Mouse (Mus musculus) embryo, embryonic 10 days (tissue): ENCODE measurements around the gene Arhgap32.

Source experiments
- DNase-seq: peaks from one replicate; pipeline ENCODE4 v3.0.0-alpha.2; 2015; ENCODE audit warnings: low spot score

The Arhgap32 gene

GRCm38 (mm10) chr9:32204450-32204990 is 88.6 kb downstream of the Arhgap32 start:
- DNase-seq, result no peak

DNA sequence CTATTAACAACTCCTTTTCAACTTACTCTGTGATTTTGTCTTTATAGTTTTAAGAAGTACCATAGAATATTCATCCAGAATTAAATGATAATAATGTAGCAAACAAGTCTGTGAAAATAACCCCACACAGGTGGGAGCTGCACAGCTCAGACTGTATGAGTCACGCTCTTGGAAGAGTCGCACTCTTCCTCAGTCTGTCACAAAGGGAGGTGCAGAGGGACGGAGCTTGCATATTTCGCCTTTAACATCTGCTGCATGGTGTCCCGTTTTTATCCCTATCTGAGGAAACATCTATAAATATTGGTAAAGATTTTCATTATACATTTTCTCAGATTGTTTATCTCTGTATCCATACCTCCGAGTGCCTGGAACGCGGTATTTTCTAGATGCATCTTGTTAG is 91.2 kb downstream of the Arhgap32 start:
- no peak for DNase-seq

DNA sequence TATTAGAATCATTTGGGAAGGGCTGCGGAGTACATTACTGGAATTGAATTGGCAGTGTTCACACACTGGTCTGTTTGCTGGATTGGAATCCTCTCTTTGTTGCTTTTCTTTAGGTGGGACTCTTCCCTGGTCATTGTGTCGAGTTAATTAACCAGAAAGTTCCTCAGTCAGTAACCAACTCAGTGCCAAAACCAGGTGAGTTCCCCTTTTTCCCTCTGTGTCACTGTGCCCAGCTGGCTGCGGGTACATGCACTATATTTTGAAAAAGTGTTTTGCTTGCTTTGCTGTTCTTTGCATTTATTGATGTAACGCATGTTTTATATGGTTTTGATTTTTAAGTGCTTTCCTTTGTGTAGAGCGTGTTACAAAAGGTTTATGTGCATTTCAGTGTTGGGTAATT is 92.1 kb downstream of the Arhgap32 start:
- DNase-seq, result no peak

- DNase-seq, result no peak
These were observed 101.1 kb downstream of the Arhgap32 start for GRCm38 (mm10) chr9:32216820-32217567.

- DNase-seq, result no peak
These were observed 103.5 kb downstream of the Arhgap32 start for GRCm38 (mm10) chr9:32219400-32219799.

DNA sequence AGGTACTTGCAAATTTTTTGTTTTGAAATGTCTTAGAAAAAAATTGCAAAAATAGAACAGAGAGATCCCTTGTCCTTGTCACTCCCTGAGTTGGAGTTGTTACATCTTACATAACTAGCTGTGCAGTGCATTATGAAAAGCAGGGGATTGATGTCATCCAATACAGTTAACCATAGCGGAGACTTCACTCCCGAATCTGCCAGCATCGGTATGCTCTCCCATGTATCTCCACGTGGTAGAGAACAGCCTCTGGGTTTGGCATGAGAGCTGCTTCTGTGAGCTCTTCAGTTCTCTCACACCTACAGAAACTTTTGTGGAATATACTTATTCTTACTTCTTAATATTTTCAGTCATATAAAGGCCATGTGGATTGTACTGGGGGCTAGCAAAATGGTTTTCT is 106.2 kb downstream of the Arhgap32 start:
- no peak for DNase-seq

- DNase-seq, result peak; percentile 17
These were observed 108.0 kb downstream of the Arhgap32 start for GRCm38 (mm10) chr9:32223739-32224529.

GRCm38 (mm10) chr9:32224937-32225336 is 109.0 kb downstream of the Arhgap32 start:
- DNase-seq, result no peak

DNA sequence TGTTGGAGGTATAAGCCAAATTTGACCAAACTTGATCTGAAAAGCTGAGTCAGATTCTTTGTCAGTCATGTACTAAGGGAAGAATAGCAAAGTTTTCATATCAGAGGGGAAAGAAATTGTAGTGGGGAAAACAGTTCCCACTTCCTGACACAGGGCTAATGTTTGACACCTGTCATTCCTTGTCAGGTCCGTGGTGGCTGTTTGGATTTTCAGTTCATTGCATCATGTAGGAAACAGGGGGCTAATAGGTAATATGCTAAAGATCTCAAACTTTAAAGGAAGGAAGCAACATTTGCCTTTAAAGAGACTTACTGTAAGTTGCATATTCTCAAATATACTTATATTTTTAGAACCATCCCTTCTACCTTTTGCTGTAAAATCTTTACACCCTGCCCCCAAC is 109.6 kb downstream of the Arhgap32 start:
- DNase-seq, result no peak

GRCm38 (mm10) chr9:32227034-32227433 is 111.1 kb downstream of the Arhgap32 start:
- DNase-seq, result peak; percentile 10

DNA sequence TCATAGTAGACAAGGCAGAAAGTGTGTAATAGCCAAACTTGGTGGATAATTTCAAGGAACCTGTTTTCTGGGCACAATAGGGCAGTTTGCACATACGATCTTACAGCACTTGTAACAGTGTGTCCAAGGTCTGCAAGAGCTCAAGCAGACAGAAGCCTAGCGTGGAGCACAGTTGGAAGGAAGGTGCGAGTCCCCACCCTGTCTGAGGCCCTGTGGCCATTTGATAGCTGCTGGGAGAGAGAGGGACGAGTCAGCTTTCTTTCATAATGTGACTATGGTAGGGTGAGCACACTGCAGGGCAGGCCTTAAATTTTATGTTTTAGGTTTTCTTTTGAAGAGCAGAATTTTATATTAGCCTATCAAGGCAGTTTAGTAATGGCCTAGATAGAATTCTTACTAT is 117.7 kb downstream of the Arhgap32 start:
- DNase-seq, result no peak

GRCm38 (mm10) chr9:32234767-32235489 is 119.0 kb downstream of the Arhgap32 start:
- DNase-seq, result no peak

GRCm38 (mm10) chr9:32238899-32239298 is 123.0 kb downstream of the Arhgap32 start:
- no peak for DNase-seq

- no peak for DNase-seq
These were observed 123.5 kb downstream of the Arhgap32 start for GRCm38 (mm10) chr9:32239427-32239826.

DNA sequence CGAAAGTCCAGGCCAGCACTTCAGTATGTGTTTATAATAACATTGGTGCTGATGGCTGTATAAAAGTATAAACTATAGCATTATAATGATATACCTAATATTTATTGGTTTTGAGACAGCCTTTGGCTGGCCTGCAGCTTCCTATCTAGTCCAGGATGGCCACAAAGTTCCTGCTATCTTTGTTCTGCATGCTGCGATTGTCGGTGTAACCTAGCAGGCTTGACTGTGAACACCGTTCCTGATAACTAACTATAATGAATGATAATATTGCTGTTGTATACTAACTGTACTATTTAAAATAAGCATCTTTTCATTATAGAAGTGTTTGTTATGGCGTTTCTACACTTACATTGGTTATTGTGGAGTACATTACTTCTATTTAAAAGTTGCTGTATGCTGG is 124.5 kb downstream of the Arhgap32 start:
- DNase-seq, result no peak

- DNase-seq, result no peak
These were observed 125.8 kb downstream of the Arhgap32 start for GRCm38 (mm10) chr9:32241637-32242199.

DNA sequence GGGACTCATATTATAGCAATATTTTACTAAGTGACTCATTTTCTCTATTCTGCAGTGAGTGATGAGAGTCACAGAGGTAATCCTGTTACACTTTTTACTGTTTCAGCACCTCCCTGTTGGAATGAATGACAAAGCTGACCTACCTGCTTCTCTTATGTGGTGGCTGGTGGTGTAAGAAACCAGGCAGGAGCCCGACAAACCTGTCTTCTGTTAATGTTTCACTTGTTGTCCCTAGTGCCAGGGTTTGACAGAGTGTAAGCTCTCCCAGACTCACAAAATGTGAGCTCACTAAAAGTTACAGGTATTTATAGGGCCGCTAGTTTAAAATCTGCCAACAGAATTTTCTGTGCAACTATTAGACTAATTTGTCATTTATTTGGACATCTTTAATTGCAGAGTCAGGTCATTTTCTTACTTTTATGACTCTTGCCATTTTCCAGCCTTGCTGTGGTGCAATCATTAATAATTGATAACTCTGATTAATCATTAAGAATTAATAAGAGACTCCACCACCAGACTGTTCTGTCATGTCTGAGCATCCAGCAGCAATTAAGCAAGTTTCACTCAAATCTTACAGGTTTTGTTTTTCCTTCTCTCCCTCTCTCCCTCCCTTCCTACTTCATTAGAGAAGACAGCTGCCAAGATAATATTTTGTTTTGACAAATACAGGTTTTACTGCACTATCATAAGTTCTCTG is 127.1 kb downstream of the Arhgap32 start:
- DNase-seq, result no peak

- no peak for DNase-seq
These were observed 129.3 kb downstream of the Arhgap32 start for GRCm38 (mm10) chr9:32245237-32245636.

DNA sequence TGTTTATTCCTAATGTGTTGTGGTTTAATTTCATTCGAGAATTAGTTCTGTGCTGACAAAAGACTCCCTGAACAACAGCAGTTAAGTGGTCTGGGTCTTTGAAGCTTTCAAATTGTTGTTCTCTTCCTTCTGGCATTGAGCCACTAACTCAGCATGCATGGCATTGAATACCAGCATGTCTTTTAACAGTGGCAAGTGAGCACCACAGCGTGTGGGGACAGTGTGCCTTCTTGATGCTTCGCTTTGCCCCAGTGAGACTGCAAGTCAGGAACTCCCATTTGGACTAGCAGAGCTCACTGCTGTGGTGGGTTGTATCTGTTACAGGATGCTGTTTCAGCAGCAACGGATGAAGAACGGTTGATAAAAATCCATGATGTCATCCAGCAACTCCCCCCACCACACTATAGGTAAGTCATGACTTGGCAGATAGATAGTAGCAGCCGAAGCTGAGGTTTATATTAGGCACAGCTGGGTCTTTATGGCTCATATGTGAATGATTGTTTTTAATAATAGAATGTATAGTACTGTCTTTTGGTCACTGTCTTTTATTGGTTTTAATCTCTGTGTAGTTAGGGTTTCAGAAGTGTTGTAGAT is 130.3 kb downstream of the Arhgap32 start:
- no peak for DNase-seq

DNA sequence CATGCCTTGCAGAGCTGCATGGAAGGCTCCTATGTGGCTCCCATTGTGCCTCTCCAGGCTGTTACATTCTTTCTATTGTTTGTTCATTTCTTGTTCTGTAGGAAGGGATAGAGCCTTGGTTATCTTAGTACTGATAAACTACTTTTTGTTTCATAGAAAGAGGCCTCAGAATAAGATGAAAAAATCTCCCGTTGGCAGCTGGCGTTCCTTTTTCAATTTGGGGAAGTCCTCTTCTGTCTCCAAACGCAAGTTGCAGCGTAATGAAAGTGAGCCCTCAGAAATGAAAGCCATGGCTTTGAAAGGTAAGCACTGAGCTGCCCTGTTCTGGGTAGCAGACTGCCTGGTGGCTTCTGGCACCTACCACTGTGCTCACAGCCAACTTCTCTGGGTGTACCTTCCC is 134.6 kb downstream of the Arhgap32 start:
- no peak for DNase-seq

GRCm38 (mm10) chr9:32253721-32254120 is 137.8 kb downstream of the Arhgap32 start:
- no peak for DNase-seq
